Mouse (Mus musculus) cortical plate, adult 2 months (tissue): ENCODE measurements around the gene Rtn4rl1. TPM values are rescaled to one million over a fixed set of nuclear protein-coding genes. Genes with fewer than 3 reads are reported as not detected.
A peak's percentile ranks its signal among the peaks of the same experiment; 100 is the strongest.
"Not testable (repeated sequence)": the region's sequence is repeated elsewhere in the genome, so short reads cannot be mapped to it uniquely, and the experiment has no call there.

ENCODE experiments used
- H3K27ac ChIP-seq: fragments of 200-500 bp; 2 replicates; pipeline ENCODE4 v1.5.1; 2012; ENCODE audit warnings: low read length, control low read depth, inconsistent platforms; ENCODE audit not compliant: insufficient read depth
- H3K4me1 ChIP-seq: fragments of 200-500 bp; 2 replicates; pipeline ENCODE4 v1.6.1; 2011; ENCODE audit warnings: low read length; ENCODE audit not compliant: control insufficient read depth, insufficient read depth
- H3K4me3 ChIP-seq: fragments of 200-500 bp; 2 replicates; pipeline ENCODE4 v1.5.1; 2011; ENCODE audit warnings: mild to moderate bottlenecking, low read length, control low read depth; ENCODE audit not compliant: insufficient read depth
- CTCF ChIP-seq: fragments of 200-500 bp; IDR thresholded peaks from 2 replicates; pipeline ENCODE4 v1.5.1; 2011; ENCODE audit warnings: mild to moderate bottlenecking, control low read depth, low read length; ENCODE audit not compliant: insufficient read depth; ENCODE audit errors: extremely low read depth
- POLR2A ChIP-seq: fragments of 200-500 bp; IDR thresholded peaks from 2 replicates; pipeline ENCODE4 v1.6.1; 2011; ENCODE audit warnings: mild to moderate bottlenecking, low read length, control low read depth; ENCODE audit not compliant: insufficient read depth; ENCODE audit errors: extremely low read depth
- polyA plus RNA-seq: library from polyadenylated mRNA; depleted of rRNA; stranded (reverse); fragments of >200 nt; gene quantifications from 2 replicates; pipeline ENCODE4 v1.2.3, GENCODE M21; 2012

Rtn4rl1 gene
- polyA plus RNA-seq, 1 experiment = 37.9 TPM

GRCm38 (mm10) chr11:75288517-75288916, 94.9 kb downstream of the Rtn4rl1 start:
- TF ChIP-seq CTCF (no peak), POLR2A (no peak)
- peaks cover 5% of the 10 kb centered on the region for H3K4me1 ChIP-seq
- no peak overlapping the region for H3K4me3 ChIP-seq
- no peak overlapping the region for H3K27ac ChIP-seq

- no peak overlapping the region; the same call in 1 of the 2 replicates for H3K27ac ChIP-seq
- TF ChIP-seq POLR2A = no peak
- no peak for TF ChIP-seq CTCF
- no peak overlapping the region for H3K4me3 ChIP-seq
- H3K4me1 ChIP-seq = peaks cover 10% of the 10 kb centered on the region
These were observed 95.5 kb downstream of the Rtn4rl1 start for GRCm38 (mm10) chr11:75289120-75289519.

DNA sequence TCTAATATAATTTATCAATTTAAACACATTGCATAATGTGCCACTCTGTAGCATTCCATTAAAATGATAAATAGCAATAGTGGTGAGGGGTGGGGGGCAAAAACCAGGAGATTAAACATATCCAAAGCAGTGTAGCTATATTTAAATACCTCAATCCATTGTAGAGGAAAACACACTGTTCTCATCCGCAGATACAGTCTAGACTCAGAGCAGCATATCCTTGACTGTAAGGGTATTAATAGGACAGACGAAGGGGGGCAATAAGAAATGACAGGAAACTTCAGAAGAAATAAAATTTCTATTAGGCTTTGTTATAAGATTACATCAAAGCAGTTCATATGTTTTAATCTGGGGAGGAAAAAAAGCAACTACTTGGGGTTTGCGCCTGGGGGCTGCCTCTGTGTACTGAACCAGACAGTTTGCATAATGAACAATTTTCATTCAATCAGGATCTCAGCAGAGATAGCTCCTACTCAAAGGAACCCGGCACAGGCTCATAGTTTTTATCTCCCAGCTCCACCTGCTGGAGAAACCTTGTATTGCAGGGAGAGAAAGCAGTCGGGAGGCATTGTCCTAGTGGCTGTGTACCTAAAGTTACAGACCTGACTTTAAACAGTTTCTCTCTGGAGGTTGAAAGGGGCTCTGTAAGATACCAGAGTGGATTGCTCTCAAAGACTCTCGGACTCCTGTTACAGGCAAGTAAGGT, 97.1 kb downstream of the Rtn4rl1 start:
- Histone ChIP-seq H3K4me1 (peaks cover 11% of the 10 kb centered on the region), H3K4me3 (no peak overlapping the region), H3K27ac (no peak overlapping the region)
- TF ChIP-seq CTCF = peak; percentile 91
- no peak for TF ChIP-seq POLR2A

GRCm38 (mm10) chr11:75291389-75292215, 98.0 kb downstream of the Rtn4rl1 start:
- Histone ChIP-seq H3K4me3 (no peak overlapping the region), H3K27ac (peak overlapping the region; percentile 90), H3K4me1 (peaks cover 11% of the 10 kb centered on the region)
- TF ChIP-seq CTCF (no peak), POLR2A (no peak)

DNA sequence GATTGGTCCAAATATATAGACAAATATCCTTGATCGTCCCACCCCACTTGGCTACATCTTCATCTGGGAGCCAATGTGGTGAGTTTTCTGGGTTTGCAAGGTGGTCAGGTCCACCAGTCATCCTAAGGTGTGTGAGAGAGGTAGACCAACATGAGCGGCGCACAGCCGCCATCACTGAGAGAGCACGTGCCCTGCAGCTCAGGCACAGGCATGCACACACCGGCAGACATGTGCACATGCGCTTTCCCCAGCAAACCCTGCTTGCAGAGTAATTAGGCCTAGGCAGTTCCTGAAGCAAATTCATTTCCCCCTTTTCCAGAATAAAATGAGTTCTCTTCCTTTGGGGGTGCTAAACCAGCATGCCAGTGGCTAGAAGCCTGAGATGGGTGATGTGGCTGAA, 98.7 kb downstream of the Rtn4rl1 start:
- Histone ChIP-seq H3K27ac (peak overlapping the region; percentile 90), H3K4me1 (peaks cover 11% of the 10 kb centered on the region), H3K4me3 (no peak overlapping the region)
- TF ChIP-seq CTCF (no peak), POLR2A (0 out of 2 replicates have a peak, but pooled peaks have one; percentile 19)

DNA sequence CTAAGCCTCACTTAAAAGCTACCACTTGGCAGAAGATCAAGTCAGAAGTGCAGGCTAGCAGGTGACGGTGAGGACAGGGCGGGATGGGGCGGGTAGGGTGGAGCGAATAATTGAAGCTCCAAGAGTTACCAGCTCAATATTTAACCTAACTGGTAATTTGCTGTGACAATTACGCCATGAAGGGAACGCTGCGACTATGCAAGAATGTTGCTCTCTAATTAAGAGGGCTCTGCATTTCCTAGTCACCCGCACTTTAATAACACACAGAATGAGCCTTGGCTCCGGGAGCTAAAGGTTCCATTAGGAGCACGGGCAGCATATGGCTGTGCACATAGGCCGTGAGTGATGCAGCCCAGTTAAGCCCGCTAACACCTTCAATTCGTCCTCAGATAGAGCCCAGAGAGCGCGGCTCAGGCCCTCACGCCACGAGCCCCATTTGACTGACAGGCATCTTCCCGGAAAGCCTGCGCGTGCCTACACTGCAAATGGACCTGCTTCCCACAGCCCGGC, 100.3 kb downstream of the Rtn4rl1 start:
- TF ChIP-seq CTCF (no peak), POLR2A (no peak)
- H3K27ac ChIP-seq = no peak overlapping the region
- no peak overlapping the region for H3K4me3 ChIP-seq
- H3K4me1 ChIP-seq = peaks cover 11% of the 10 kb centered on the region

GRCm38 (mm10) chr11:75294862-75295261, 101.3 kb downstream of the Rtn4rl1 start:
- Histone ChIP-seq H3K4me1 (peaks cover 11% of the 10 kb centered on the region), H3K4me3 (no peak overlapping the region), H3K27ac (no peak overlapping the region)
- no peak for TF ChIP-seq POLR2A
- TF ChIP-seq CTCF = no peak

DNA sequence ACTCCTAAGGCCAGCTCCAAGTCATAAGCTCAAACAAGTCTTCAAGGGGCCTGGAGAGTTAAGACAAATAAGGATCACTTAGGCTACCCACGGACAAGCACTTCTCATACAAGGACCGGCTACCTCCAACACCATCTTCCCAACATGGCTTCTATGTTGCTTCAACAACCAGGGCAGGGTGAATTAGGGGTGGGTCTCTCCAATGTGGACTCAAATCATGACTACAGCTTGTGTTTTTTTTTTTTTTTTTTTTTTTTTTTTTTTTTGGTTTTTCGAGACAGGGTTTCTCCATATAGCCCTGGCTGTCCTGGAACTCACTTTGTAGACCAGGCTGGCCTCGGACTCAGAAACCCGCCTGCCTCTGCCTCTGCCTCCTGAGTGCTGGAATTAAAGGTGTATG, 102.0 kb downstream of the Rtn4rl1 start:
- H3K27ac ChIP-seq, H3K4me3 ChIP-seq: not testable (repeated sequence)
- H3K4me1 ChIP-seq = peaks cover 11% of the 10 kb centered on the region

- H3K27ac ChIP-seq = no peak overlapping the region
- peaks cover 9% of the 10 kb centered on the region for H3K4me1 ChIP-seq
- H3K4me3 ChIP-seq = no peak overlapping the region
- TF ChIP-seq CTCF (no peak), POLR2A (no peak)
These were observed 102.9 kb downstream of the Rtn4rl1 start for GRCm38 (mm10) chr11:75296406-75297005.
